Mouse (Mus musculus): ENCODE measurements around the gene Kif23.
A peak's percentile ranks its signal among the peaks of the same experiment; 100 is the strongest.

Gene Kif23

GRCm38 (mm10) chr9:61945973-61946611 is 482 bp downstream of the Kif23 start:
- peak; percentile 32 to 45 for DNase-seq

- no peak for DNase-seq
Observed at GRCm38 (mm10) chr9:61941054-61941453, 5.5 kb downstream of the Kif23 start.

GRCm38 (mm10) chr9:61933333-61933732 is 13.2 kb downstream of the Kif23 start:
- DNase-seq, result no peak

GRCm38 (mm10) chr9:61932009-61932408 is 14.6 kb downstream of the Kif23 start:
- no peak for DNase-seq

- no peak for DNase-seq
Observed at GRCm38 (mm10) chr9:61925086-61925660, 21.4 kb downstream of the Kif23 start.

GRCm38 (mm10) chr9:61920331-61920730 is 26.2 kb downstream of the Kif23 start:
- no peak for DNase-seq

- no peak for DNase-seq
Observed at GRCm38 (mm10) chr9:61919464-61919863, 27.1 kb downstream of the Kif23 start.

GRCm38 (mm10) chr9:61917436-61917835 is 29.1 kb downstream of the Kif23 start:
- no peak for DNase-seq

- DNase-seq, result no peak
Observed at GRCm38 (mm10) chr9:61916986-61917385, 29.6 kb downstream of the Kif23 start.

- no peak for DNase-seq
Observed at GRCm38 (mm10) chr9:61915393-61916005, 31.1 kb downstream of the Kif23 start.

GRCm38 (mm10) chr9:61914917-61915300 is 31.7 kb downstream of the Kif23 start:
- DNase-seq, result no peak

- peak; percentile 98 to 99 for DNase-seq
Observed at GRCm38 (mm10) chr9:61914203-61914916, 32.2 kb downstream of the Kif23 start, which contains the start of gene Rplp1. TSS of gene Rplp1 (minus strand) at chr9:61914542.

GRCm38 (mm10) chr9:61911300-61912128 is 35.1 kb downstream of the Kif23 start:
- DNase-seq, result no peak

GRCm38 (mm10) chr9:61910526-61911256 is 35.9 kb downstream of the Kif23 start:
- DNase-seq, result peak; percentile 46 to 59

GRCm38 (mm10) chr9:61909633-61910032 is 36.9 kb downstream of the Kif23 start:
- DNase-seq, result peak in 1 of 2 experiments; percentile 2

- peak in 1 of 2 experiments; percentile 14 for DNase-seq
Observed at GRCm38 (mm10) chr9:61908832-61909407, 37.7 kb downstream of the Kif23 start.

GRCm38 (mm10) chr9:61908341-61908740 is 38.2 kb downstream of the Kif23 start:
- no peak for DNase-seq

GRCm38 (mm10) chr9:61907621-61908295 is 38.8 kb downstream of the Kif23 start:
- no peak for DNase-seq

GRCm38 (mm10) chr9:61906912-61907311 is 39.7 kb downstream of the Kif23 start:
- peak; percentile 56 to 66 for DNase-seq

- no peak for DNase-seq
Observed at GRCm38 (mm10) chr9:61905576-61905975, 41.0 kb downstream of the Kif23 start.

- no peak for DNase-seq
Observed at GRCm38 (mm10) chr9:61904201-61904600, 42.4 kb downstream of the Kif23 start.

All from kidney, postnatal 25 days (tissue).